Mouse (Mus musculus): Measurements from ENCODE around the gene Srrm4.

- no peak for TF ChIP-seq MYOD1 (IDR thresholded peaks at IDR 0.05; ENCODE audit: control insufficient read depth, insufficient read length, low read depth)
- no peak for TF ChIP-seq CTCF (IDR thresholded peaks at IDR 0.05; ENCODE audit: control insufficient read depth, insufficient read depth, insufficient read length)
- TF ChIP-seq CEBPB (IDR thresholded peaks at IDR 0.05; ENCODE audit: low read depth): no peak
- no peak for TF ChIP-seq USF1 (IDR thresholded peaks at IDR 0.05; ENCODE audit: low read depth)
- no peak for TF ChIP-seq MAX (IDR thresholded peaks at IDR 0.05)
Measured at GRCm38 (mm10) chr5:116457791-116458190, 133.8 kb downstream of the Srrm4 start.

Data from C2C12 (cell line).